Mouse (Mus musculus): Measurements from ENCODE around the gene Grap. TPM values are rescaled to one million over a fixed set of nuclear protein-coding genes. Genes with fewer than 3 reads are reported as not detected.

Grap gene
- polyA plus RNA-seq, 1 experiment from 2014 or later: 9.3 TPM

DNA sequence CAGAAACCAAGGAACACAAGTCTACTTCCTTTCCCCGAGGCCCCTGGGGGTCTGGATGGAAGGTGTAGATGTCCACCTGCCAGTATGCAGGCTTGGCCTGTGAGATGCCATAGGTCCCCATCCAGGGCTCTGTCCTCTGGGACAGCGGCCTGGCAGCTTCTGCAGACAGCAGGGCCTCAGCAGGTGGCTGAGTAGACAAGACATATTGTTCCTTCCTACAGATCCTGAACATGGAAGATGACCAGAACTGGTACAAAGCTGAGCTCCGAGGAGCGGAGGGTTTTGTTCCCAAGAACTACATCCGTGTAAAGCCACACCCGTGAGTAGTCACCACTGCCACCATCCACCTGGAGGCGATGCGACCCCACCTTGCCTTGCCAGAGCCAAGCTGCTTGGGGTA is 6.9 kb downstream of the Grap start:
- peaks cover 11% of the 10 kb centered on the region for H3K4me1 ChIP-seq (replicated peaks)
- WGBS: 86% methylated on average over 8 of the region's 8 CpGs
- H3K27ac ChIP-seq: no peak overlapping the region
- H3K9ac ChIP-seq: no peak overlapping the region
- H3K4me2 ChIP-seq: no peak overlapping the region
- no peaks in the 10 kb centered on the region for H3K9me3 ChIP-seq (replicated peaks)
- no peaks in the 10 kb centered on the region for H3K36me3 ChIP-seq
- ATAC-seq (replicated peaks; ENCODE audit: insufficient number of reproducible peaks, insufficient read depth, low FRiP score, low read depth): no peak
- H3K4me3 ChIP-seq: no peak overlapping the region
- no peaks in the 10 kb centered on the region for H3K27me3 ChIP-seq

DNA sequence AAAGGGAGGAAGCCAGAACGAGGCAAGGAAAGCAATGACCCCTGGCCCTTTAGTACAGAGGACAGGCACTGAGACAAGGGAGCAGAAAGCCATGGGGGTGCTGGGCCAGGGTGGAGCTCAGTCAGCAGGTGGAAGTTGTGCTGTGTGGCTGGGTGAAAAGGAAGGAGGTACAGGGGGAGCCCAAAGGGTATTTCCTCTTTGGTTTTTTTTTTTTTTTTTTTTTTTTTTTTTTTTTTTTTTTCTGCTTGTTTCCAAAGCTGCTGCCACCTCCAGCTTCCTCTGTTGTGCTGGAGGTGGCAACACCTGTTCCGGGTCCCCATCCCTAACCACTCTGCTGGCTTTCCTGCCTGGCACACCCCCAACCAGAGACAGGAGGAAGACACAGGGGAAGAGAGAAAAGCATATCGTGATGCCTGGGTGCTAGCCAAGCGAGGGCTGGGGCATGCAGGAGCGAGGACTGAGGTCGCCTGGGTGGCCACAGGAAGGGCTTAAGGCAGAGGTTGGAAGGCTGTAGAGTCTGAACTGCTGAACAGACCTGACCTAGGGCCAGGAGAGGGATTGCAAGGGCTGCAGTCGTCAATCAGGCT is 7.8 kb downstream of the Grap start:
- Histone ChIP-seq H3K9me3 (replicated peaks) (no peaks in the 10 kb centered on the region), H3K9ac (no peak overlapping the region), H3K27ac (no peak overlapping the region), H3K4me3 (no peak overlapping the region), H3K27me3 (no peaks in the 10 kb centered on the region), H3K4me1 (replicated peaks) (peaks cover 11% of the 10 kb centered on the region), H3K36me3 (no peaks in the 10 kb centered on the region), H3K4me2 (no peak overlapping the region)
- ATAC-seq (replicated peaks; ENCODE audit: insufficient number of reproducible peaks, insufficient read depth, low FRiP score, low read depth): no peak
- 68% methylated on average over 7 of the region's 7 CpGs for WGBS

DNA sequence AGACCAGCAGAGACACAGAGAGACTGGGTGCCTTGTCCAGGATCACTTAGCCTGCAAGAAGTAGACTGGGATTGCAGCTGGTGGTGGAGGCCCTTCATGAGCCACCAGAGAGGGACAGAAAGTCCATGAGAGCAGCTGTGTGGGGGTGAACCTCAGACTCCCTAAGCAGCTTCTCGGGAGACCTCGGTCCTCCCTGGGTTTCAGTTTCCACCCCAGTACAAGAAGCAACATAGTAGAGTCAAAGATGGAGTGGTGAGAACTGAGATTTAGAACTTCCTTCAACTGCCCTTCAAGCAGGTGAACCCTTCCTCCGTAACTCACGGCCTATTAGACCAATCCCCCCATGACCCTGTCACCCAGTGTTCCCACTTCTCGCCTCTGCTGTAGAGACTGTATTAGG is 9.1 kb downstream of the Grap start:
- Histone ChIP-seq H3K27me3 (no peaks in the 10 kb centered on the region), H3K9ac (no peak overlapping the region), H3K27ac (no peak overlapping the region), H3K4me3 (no peak overlapping the region), H3K4me2 (no peak overlapping the region), H3K36me3 (no peaks in the 10 kb centered on the region), H3K9me3 (replicated peaks) (no peaks in the 10 kb centered on the region), H3K4me1 (replicated peaks) (peaks cover 11% of the 10 kb centered on the region)
- 86% methylated on average over 5 of the region's 5 CpGs for WGBS
- no peak for ATAC-seq (replicated peaks; ENCODE audit: insufficient number of reproducible peaks, insufficient read depth, low FRiP score, low read depth)

DNA sequence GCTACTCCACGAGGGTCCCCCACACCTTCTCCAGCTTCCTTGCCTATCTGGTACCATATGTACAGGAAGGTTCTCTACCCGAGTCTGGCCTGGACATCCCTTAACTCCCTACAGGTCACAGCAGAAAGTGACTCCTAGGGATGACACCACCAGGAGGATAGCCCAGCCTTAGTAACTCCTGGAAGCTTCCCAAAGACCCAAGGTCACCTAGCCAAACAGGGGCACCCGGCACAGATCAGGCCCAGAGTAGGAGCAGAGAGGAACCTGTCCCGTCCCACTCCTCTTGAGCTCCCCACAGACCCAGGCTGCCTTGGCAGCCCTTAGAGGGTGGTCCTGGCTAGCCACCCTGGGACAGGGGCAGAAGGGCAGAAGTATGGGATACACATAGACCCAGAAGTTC is 12.3 kb downstream of the Grap start:
- Histone ChIP-seq H3K9ac (no peak overlapping the region), H3K4me2 (no peak overlapping the region), H3K4me1 (replicated peaks) (no peaks in the 10 kb centered on the region), H3K9me3 (replicated peaks) (no peaks in the 10 kb centered on the region), H3K27ac (no peak overlapping the region), H3K36me3 (no peaks in the 10 kb centered on the region), H3K27me3 (no peaks in the 10 kb centered on the region), H3K4me3 (no peak overlapping the region)
- 72% methylated on average over 4 of the region's 4 CpGs for WGBS
- ATAC-seq (replicated peaks; ENCODE audit: insufficient number of reproducible peaks, insufficient read depth, low FRiP score, low read depth): no peak

DNA sequence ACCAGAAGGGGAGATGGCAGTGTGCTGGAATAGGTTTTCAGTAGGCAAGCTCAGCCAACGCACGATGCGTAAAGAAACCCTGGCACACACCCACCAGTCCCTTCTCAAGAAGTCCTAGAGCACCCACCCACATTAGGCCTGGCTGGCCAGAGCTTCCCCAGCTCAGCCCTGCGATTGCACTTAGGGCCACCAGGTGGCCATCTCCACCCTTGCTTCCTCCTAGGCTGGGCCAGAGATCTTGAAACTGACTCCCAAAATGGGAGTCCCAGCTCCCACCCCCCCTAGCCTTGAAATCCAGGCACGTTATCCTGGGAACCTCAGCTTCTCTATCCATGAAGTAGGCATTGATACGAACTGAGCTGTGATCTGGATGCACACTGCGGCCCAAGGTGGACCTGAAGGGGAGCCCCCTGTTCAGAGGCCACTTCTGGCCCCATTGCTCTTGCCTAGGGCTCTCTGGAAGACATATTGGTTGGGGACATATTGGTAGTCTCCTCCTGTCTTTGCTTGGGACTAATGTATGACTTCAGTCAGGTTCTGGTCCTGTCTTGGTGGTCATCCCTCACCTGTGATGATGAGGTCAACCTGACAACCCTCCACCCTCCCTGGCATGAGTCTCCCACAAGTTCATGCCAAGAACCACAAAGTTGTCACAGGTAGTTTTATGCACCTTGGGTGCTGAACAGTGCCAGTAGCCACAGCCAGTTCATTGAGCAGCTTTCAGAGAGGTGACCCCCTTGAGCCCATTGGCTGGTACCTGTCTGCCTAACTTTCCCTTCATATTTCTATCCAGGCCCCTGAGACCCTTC is 13.1 kb downstream of the Grap start:
- no peaks in the 10 kb centered on the region for H3K27me3 ChIP-seq
- WGBS: 38% methylated on average over 7 of the region's 7 CpGs
- no peaks in the 10 kb centered on the region for H3K4me1 ChIP-seq (replicated peaks)
- H3K4me3 ChIP-seq: no peak overlapping the region
- no peak for ATAC-seq (replicated peaks; ENCODE audit: insufficient number of reproducible peaks, insufficient read depth, low FRiP score, low read depth)
- no peak overlapping the region for H3K27ac ChIP-seq
- no peak overlapping the region for H3K9ac ChIP-seq
- H3K4me2 ChIP-seq: no peak overlapping the region
- H3K36me3 ChIP-seq: no peaks in the 10 kb centered on the region
- H3K9me3 ChIP-seq (replicated peaks): no peaks in the 10 kb centered on the region

DNA sequence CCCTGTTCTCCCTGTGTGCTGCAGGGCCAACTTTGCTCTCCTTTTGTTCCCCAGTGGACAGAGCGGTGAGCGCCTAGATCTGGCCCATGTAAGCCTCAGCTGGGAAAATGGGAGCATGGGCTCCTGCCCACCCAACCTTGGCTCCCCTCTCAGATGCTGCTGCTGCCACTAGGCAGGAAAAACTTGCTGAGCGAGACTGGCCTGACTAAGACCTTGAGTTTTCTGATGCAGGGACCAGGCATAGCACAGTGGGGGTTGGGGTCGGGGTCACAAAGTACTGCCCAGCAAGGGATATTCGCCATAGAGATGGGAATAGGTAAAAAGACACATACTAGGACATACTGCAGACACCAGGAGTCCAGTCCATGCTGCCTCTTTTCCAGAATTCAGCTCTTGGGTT is 14.2 kb downstream of the Grap start:
- no peaks in the 10 kb centered on the region for H3K36me3 ChIP-seq
- no peak overlapping the region for H3K9ac ChIP-seq
- 0 out of 2 replicates have a peak, but pooled peaks cover 4% of the 10 kb centered on the region for H3K4me1 ChIP-seq (replicated peaks)
- 82% methylated on average over 5 of the region's 5 CpGs for WGBS
- H3K4me3 ChIP-seq: no peak overlapping the region
- no peaks in the 10 kb centered on the region for H3K9me3 ChIP-seq (replicated peaks)
- ATAC-seq (replicated peaks; ENCODE audit: insufficient number of reproducible peaks, insufficient read depth, low FRiP score, low read depth): no peak
- no peak overlapping the region for H3K4me2 ChIP-seq
- H3K27ac ChIP-seq: no peak overlapping the region
- no peaks in the 10 kb centered on the region for H3K27me3 ChIP-seq

DNA sequence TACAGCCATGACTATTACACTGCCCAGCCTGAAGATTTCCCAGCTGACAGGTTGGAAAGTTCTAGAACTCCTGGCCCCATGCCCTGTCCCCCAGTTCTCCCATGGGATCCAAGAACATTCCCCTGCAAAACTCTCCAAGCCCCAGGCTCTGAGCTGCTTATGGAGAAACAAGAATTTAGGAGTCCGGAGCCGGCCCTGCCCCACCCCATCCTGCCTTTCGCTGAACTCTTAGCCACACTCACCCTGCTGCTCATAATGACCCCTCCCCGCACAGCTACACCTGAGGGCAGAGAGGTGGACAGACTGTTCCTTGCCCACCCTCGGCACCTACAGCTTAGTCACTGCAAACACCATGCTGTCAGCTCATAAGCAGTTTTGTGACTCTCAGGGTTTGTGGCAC is 14.7 kb downstream of the Grap start:
- H3K36me3 ChIP-seq: no peaks in the 10 kb centered on the region
- no peak overlapping the region for H3K27ac ChIP-seq
- H3K4me2 ChIP-seq: no peak overlapping the region
- no peaks in the 10 kb centered on the region for H3K9me3 ChIP-seq (replicated peaks)
- H3K9ac ChIP-seq: no peak overlapping the region
- no peak for ATAC-seq (replicated peaks; ENCODE audit: insufficient number of reproducible peaks, insufficient read depth, low FRiP score, low read depth)
- H3K4me3 ChIP-seq: no peak overlapping the region
- H3K27me3 ChIP-seq: no peaks in the 10 kb centered on the region
- 83% methylated on average over 5 of the region's 5 CpGs for WGBS
- H3K4me1 ChIP-seq (replicated peaks): 0 out of 2 replicates have a peak, but pooled peaks cover 4% of the 10 kb centered on the region

DNA sequence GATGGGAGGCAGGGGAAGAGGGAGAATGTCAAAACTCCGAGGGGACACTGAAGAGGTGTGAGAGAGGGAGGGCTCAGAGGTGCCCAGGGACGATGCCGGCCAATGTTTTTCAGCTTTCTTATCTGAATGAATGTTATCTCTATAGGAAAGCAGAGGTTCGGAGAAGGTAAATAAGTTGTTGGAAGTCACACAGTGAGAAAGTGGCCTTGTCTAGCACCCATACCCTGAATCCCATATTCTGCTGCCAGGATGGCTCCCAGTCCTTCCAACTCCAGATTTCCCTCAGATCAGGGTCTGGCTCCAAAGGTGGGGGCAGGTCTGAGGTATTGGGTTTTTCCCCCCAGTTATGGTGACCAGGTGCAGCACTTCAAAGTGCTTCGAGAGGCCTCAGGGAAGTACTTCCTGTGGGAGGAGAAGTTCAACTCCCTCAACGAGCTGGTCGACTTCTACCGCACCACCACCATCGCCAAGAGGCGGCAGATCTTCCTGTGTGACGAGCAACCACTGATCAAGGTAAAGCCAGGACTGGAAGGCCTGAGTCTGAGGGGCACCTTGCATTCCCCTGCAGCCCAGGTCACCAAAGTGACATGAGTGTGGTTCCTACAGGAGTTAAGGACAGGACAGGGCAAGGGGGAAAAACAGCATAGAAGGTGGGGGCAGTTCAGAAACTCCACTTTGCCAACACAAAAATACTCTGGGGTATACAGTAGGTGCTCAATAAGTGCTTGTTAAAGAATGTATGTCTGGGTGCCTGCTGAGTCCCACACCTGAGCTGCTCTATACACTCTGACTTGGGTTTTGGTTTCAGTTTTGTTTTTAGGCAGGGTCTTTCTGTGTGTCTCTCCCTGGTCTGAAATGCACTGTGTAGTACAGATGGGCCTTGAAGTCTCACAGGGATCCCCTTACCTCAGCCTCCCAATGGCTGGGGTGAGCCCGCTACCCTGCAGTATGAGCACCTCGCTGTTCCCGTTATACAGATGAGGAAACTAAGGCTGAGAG is 16.7 kb downstream of the Grap start:
- no peak for ATAC-seq (replicated peaks; ENCODE audit: insufficient number of reproducible peaks, insufficient read depth, low FRiP score, low read depth)

DNA sequence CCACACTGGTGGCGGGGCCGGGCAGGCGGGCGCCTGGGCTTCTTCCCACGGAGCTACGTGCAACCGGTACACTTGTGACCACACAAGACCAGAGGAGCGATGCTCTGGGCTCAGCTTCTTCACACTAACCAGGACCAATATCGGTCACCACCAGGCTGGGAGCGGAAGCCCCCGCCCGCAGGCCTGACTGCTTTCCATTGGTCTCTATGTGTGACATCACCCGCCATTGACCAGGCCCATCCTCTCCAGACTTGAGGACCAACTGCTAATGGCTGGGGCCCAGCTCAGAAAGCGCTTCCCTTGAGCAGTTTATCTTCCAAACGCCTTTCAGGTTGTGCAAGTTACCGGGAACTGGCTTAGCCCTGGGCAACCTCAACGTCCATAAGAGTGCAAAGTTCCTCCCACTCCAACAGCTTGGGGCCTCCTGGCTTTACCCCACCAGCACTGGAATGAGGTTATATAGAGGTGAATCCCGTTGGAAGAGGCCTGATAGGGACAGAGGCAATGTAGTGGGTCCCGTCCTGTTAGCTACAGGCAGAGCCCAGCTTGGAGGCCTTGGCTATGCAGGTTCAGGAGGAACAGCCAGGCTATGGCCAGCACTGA is 18.8 kb downstream of the Grap start:
- Histone ChIP-seq H3K27ac (no peak overlapping the region), H3K4me2 (no peak overlapping the region), H3K4me3 (no peak overlapping the region), H3K36me3 (no peaks in the 10 kb centered on the region), H3K9me3 (replicated peaks) (no peaks in the 10 kb centered on the region), H3K9ac (no peak overlapping the region), H3K27me3 (0 out of 2 replicates have a peak, but pooled peaks cover 15% of the 10 kb centered on the region), H3K4me1 (replicated peaks) (peaks cover 13% of the 10 kb centered on the region)
- WGBS: 56% methylated on average over 19 of the region's 19 CpGs
- no peak for ATAC-seq (replicated peaks; ENCODE audit: insufficient number of reproducible peaks, insufficient read depth, low FRiP score, low read depth)

More for the DNA sequence above, 16.7 kb downstream of the Grap start:
- Histone ChIP-seq H3K9ac (no peak overlapping the region), H3K4me3 (no peak overlapping the region), H3K27ac (no peak overlapping the region), H3K4me2 (no peak overlapping the region), H3K36me3 (no peaks in the 10 kb centered on the region), H3K9me3 (replicated peaks) (no peaks in the 10 kb centered on the region), H3K4me1 (replicated peaks) (peaks cover 9% of the 10 kb centered on the region), H3K27me3 (0 out of 2 replicates have a peak, but pooled peaks cover 9% of the 10 kb centered on the region)
- 67% methylated on average over 14 of the region's 14 CpGs for WGBS

DNA sequence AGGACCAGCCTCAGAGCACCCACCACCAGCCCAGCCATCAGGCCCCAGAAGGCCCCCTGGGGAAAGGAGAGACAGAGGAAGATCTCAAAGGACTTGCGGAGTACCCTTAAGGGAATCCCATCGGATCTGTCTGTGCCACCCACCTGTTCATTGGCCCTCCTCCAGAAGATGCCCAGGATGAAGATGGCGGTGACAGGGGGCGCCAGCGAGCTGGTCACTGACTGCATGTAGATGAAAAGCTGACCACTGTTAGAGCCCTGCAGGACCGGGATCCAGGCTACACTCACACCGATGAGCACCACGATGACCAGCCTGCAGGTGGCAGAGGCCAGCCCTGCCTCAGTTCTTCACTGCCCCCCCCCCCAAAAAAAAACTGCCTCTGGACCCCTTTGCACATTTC is 20.6 kb downstream of the Grap start:
- no peak for ATAC-seq (replicated peaks; ENCODE audit: insufficient number of reproducible peaks, insufficient read depth, low FRiP score, low read depth)
- H3K27ac ChIP-seq: no peak overlapping the region
- no peaks in the 10 kb centered on the region for H3K9me3 ChIP-seq (replicated peaks)
- peaks cover 13% of the 10 kb centered on the region for H3K4me1 ChIP-seq (replicated peaks)
- WGBS: 44% methylated on average over 8 of the region's 8 CpGs
- H3K4me3 ChIP-seq: no peak overlapping the region
- H3K36me3 ChIP-seq: no peaks in the 10 kb centered on the region
- H3K4me2 ChIP-seq: no peak overlapping the region
- peaks cover 22% of the 10 kb centered on the region; the same call in 1 of the 2 replicates for H3K27me3 ChIP-seq
- no peak overlapping the region for H3K9ac ChIP-seq
